Mouse (Mus musculus) skeletal muscle tissue, adult 2 months (tissue): ENCODE results near the gene Car4.
A peak's percentile ranks its signal among the peaks of the same experiment; 100 is the strongest.

Source experiments
- DNase-seq: peaks from one replicate; pipeline ENCODE4 v3.0.0-alpha.2; 2012; ENCODE audit warnings: low read depth, low spot score

The Car4 gene

GRCm38 (mm10) chr11:84958271-84958630 is 665 bp downstream of the Car4 start:
- no peak for DNase-seq

- no peak for DNase-seq
Observed at GRCm38 (mm10) chr11:84959181-84959580, 1.6 kb downstream of the Car4 start.

GRCm38 (mm10) chr11:84959701-84960181 is 2.2 kb downstream of the Car4 start:
- DNase-seq: no peak

- no peak for DNase-seq
Observed at GRCm38 (mm10) chr11:84960291-84960690, 2.7 kb downstream of the Car4 start.

GRCm38 (mm10) chr11:84960780-84961179 is 3.2 kb downstream of the Car4 start:
- DNase-seq: no peak

GRCm38 (mm10) chr11:84961571-84961970 is 4.0 kb downstream of the Car4 start:
- no peak for DNase-seq

- no peak for DNase-seq
Observed at GRCm38 (mm10) chr11:84962536-84962935, 5.0 kb downstream of the Car4 start.

- DNase-seq: no peak
Observed at GRCm38 (mm10) chr11:84963556-84963955, 6.0 kb downstream of the Car4 start.

GRCm38 (mm10) chr11:84966696-84967095 is 9.1 kb downstream of the Car4 start:
- no peak for DNase-seq

GRCm38 (mm10) chr11:84967113-84967512 is 9.5 kb downstream of the Car4 start:
- no peak for DNase-seq

GRCm38 (mm10) chr11:84968309-84968708 is 10.7 kb downstream of the Car4 start:
- DNase-seq: no peak

GRCm38 (mm10) chr11:84968775-84969174 is 11.2 kb downstream of the Car4 start:
- peak; percentile 35 for DNase-seq

GRCm38 (mm10) chr11:84972067-84972466 is 14.5 kb downstream of the Car4 start:
- no peak for DNase-seq

- no peak for DNase-seq
Observed at GRCm38 (mm10) chr11:84973661-84974060, 16.1 kb downstream of the Car4 start.

- no peak for DNase-seq
Observed at GRCm38 (mm10) chr11:84974582-84974981, 17.0 kb downstream of the Car4 start.

- no peak for DNase-seq
Observed at GRCm38 (mm10) chr11:84976706-84977105, 19.1 kb downstream of the Car4 start.

GRCm38 (mm10) chr11:84977385-84977952 is 19.9 kb downstream of the Car4 start:
- DNase-seq: no peak

- no peak for DNase-seq
Observed at GRCm38 (mm10) chr11:84978113-84978512, 20.5 kb downstream of the Car4 start.

- no peak for DNase-seq
Observed at GRCm38 (mm10) chr11:84979351-84979750, 21.8 kb downstream of the Car4 start.

GRCm38 (mm10) chr11:84980697-84981096 is 23.1 kb downstream of the Car4 start:
- DNase-seq: no peak

- no peak for DNase-seq
Observed at GRCm38 (mm10) chr11:84985421-84985820, 27.8 kb downstream of the Car4 start.

- DNase-seq: no peak
Observed at GRCm38 (mm10) chr11:84988341-84988919, 30.8 kb downstream of the Car4 start.

- DNase-seq: no peak
Observed at GRCm38 (mm10) chr11:84992996-84993395, 35.4 kb downstream of the Car4 start.

- no peak for DNase-seq
Observed at GRCm38 (mm10) chr11:84995241-84995640, 37.7 kb downstream of the Car4 start.
